Mouse (Mus musculus) naive thymus-derived CD4-positive, alpha-beta T cell, adult 2 months (primary cell): Measurements from ENCODE around the gene Psma4.
A peak's percentile ranks its signal among the peaks of the same experiment; 100 is the strongest.
"Not testable (repeated sequence)": the region's sequence is repeated elsewhere in the genome, so short reads cannot be mapped to it uniquely, and the experiment has no call there.

ENCODE experiments used
- DNase-seq: peaks from one replicate; pipeline ENCODE4 v3.0.0-alpha.2; 2011; ENCODE audit warnings: low read depth

The Psma4 gene

GRCm38 (mm10) chr9:54950575-54951321, at the start of gene Psma4, which contains the start of gene AY074887:
Psma4 (plus strand) TSS chr9:54950790.
AY074887 (minus strand) TSS chr9:54950998.
- DNase-seq, result peak; percentile 97

GRCm38 (mm10) chr9:54909446-54909845, 41.1 kb upstream of the Psma4 start:
- no peak for DNase-seq

GRCm38 (mm10) chr9:54915576-54915975, 35.0 kb upstream of the Psma4 start:
- DNase-seq, result no peak

GRCm38 (mm10) chr9:54916401-54916800, 34.2 kb upstream of the Psma4 start:
- DNase-seq, result no peak

- DNase-seq, result peak; percentile 89
Measured at GRCm38 (mm10) chr9:54917010-54917677, 33.4 kb upstream of the Psma4 start, which contains the start of gene Hykk. Hykk (plus strand) TSS chr9:54917283.

- no peak for DNase-seq
Measured at GRCm38 (mm10) chr9:54918191-54918590, 32.4 kb upstream of the Psma4 start.

DNA sequence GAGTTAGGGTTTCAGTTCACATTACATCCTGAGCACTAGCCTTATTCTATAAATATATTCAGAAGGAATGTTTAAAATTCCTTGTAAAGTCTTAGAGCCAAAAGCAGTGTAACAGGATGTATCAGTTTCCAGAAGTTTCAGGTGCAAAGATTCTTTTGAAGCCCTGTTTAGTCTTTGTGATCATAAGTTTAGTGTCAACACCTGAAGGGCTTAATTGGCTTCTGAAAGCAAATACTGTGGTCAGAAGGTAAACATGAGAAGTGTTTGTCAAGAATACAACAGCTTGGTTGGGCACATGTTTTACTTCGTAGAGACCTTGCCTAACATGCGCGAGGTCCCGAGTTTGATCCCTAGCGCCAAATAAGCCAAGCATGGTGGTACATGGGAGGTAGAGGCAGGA, 31.8 kb upstream of the Psma4 start:
- DNase-seq, result no peak

GRCm38 (mm10) chr9:54919946-54920345, 30.6 kb upstream of the Psma4 start:
- no peak for DNase-seq

DNA sequence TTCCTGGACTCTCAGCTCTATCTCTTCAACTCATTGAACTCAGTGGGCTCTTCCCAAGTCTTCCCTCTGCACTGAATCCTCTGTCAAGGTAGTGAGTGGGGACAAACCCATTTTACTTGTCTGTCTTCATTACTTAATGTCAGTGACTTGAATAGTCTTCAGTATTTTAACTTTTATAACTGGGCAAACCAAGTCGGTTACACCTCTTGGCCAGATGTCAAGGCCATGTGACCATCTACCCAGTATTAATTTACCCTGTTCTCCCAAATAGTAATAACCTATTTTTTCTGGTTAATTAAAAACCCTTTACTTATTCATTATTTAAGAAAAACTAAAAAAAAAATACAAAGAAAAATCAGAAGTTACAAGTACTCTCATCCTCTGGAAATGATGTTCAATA, 19.8 kb upstream of the Psma4 start:
- DNase-seq, result no peak

DNA sequence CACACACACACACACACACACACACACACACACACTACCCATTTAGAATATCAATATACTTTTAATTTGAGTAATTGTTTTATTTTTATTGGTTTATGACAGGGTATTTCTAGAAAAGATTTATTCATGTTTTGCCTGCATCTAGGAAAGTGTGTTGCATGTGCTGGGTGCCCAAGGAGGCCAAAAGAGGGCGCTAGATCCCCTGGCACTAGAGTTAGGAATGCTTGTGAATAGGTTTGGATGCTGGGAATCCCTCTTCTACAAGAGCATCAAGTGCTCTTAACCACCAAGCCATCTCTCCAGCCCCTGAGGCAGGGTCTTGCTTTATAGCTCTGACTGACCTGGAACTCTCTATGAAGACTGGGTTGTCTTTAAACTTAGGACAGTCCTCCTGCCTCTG, 18.8 kb upstream of the Psma4 start:
- DNase-seq, result no peak

- no peak for DNase-seq
Measured at GRCm38 (mm10) chr9:54932379-54932778, 18.2 kb upstream of the Psma4 start.

DNA sequence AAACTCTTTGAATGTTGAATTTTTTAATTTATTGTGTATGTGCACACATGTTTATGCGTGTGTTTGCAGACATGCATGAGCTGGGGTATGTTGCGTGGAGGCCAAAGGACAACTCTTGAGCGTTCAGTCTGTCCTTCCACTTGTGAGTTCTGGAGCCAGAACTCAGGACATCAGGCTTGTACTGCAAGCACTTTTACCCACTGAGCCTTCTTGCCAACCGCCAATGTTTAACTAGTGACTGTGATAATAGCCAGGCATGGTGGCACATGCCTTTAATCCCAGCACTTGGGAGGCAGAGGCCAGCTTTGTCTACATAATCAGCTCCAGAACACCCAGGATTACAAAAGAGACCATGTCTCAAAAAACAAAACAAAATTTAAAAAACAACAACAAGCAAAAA, 8.5 kb upstream of the Psma4 start:
- DNase-seq, result no peak

- DNase-seq, result no peak
Measured at GRCm38 (mm10) chr9:54944467-54944866, 6.1 kb upstream of the Psma4 start.

DNA sequence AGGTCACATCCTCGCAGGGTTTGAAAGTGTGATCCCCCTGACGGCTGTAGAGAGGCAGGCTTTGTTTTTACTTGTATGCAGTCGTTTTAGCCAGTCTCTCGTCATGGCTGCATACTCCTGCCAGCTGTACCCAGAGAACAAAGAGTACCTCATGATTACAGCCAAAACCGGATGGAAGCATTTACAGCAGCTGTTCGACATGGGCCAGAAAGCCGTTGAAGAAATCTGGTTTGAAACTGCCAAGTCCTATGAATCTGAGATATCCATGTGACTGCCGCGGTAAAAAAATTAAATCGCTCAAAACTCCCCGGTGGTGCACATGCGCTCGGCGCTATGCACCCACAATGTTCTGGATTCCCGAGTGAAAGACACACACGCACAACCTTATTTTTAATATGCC, 4.3 kb upstream of the Psma4 start:
- DNase-seq, result no peak

GRCm38 (mm10) chr9:54949465-54949864, 1.1 kb upstream of the Psma4 start:
- DNase-seq, result no peak

DNA sequence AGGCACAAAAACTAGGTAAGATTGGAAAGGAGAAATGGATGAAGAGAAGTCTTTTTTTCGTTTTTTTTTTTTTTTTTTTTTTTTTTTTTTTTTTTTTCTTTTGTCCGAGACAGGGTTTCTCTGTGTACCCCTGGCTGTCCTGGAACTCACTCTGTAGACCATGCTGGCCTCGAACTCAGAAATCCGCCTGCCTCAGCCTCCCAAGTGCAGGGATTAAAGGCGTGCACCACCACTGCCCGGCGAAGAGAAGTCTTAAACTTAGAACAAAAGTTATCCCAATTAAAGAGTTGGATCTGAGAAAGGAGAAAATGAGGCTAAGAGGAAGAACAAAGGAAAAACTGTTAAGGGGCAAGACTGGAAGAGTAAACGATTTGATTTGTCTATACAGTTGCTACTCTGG, 428 bp upstream of the Psma4 start:
- DNase-seq, result not testable (repeated sequence)

GRCm38 (mm10) chr9:54961059-54961458, 10.5 kb downstream of the Psma4 start:
- no peak for DNase-seq

DNA sequence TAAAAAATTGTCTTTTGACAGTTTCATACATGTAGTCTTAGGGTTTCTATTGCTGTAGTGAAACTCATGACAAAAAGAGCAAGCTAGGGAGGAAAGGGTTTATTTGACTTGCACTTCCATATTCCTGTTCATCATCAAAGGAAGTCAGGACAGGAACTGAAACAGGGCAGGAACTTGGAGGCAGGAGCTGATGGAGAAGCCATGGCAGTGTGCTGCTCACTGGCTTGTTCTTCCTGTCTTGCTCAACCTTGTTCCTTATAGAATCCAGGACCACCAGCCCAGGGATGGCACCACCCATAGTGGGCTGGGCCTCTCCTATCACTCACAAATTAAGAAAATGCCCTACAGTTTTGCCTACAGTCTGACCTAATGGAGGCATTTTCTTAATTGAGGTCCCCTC, 13.1 kb downstream of the Psma4 start:
- DNase-seq, result no peak

DNA sequence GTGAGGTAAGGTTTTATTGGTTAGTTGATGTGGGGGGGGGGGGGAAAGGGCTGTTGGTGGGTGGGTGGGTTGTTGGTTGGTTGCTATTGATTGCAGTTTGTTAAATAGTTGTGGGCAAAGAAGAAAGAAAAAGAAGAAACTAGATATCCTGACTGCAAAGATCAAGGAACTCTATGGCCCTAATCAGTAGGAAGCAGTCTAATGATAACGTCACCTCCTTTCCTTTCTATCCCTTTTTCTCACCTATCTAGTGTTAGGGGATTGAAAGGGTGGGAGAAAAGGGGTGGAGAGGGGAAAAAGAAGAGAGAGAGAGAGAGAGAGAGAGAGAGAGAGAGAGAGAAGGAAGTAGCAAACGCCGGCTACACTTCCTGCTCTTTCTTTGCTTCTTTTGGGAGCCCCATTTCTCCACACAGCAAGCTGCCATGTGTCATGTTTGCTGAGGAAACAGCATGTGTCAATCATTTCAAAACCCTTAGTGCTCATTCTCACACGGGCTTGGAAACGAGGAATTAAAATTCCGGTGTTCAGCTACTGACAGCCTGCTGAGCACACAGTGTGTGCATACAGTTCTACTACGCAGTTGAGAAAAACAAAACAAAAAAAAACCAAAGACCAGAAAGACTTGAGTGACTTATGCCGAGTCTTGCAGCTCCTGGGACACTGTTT, 19.5 kb downstream of the Psma4 start:
- DNase-seq, result no peak

DNA sequence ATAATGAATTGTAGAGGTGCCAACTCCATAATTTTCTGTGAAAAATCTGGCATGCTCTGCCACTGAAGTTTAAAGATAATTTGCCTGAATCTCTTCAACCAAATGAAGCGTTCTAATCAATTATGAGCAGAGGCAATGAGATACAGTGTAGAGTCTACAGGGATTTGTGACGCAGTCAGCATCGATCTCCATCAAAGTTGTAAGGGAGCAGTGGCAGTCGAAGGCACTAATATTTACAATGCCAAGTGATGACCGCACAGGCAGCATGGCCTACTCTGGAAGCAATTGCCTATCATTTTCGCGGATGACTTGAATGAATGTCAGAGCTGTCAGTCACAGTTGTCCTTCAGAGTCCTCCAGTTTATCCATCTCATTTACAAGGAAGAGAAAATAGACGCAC, 30.1 kb downstream of the Psma4 start, which contains the start of gene Chrna5:
Gene Chrna5, plus strand, starts transcription at position 207 of the 400 bp plus-strand sequence.
- DNase-seq, result no peak

GRCm38 (mm10) chr9:54981291-54982191, 31.0 kb downstream of the Psma4 start:
- peak; percentile 31 for DNase-seq

GRCm38 (mm10) chr9:54982401-54982800, 31.8 kb downstream of the Psma4 start:
- DNase-seq, result no peak
